Mouse (Mus musculus) kidney, adult 2 months (tissue): ENCODE measurements around the gene Akap8.

Experiments
- CTCF ChIP-seq: fragments of 200-500 bp; conservative IDR thresholded peaks from 2 replicates; pipeline ENCODE4 v1.5.1; 2011; ENCODE audit warnings: low read depth, mild to moderate bottlenecking, control low read depth, low read length, moderate library complexity, mixed read lengths; ENCODE audit not compliant: insufficient read depth, insufficient read length
- POLR2A ChIP-seq: fragments of 200-500 bp; IDR thresholded peaks from one replicate; pipeline ENCODE4 v1.6.1; 2011; ENCODE audit warnings: low read depth, low read length, control low read depth

DNA sequence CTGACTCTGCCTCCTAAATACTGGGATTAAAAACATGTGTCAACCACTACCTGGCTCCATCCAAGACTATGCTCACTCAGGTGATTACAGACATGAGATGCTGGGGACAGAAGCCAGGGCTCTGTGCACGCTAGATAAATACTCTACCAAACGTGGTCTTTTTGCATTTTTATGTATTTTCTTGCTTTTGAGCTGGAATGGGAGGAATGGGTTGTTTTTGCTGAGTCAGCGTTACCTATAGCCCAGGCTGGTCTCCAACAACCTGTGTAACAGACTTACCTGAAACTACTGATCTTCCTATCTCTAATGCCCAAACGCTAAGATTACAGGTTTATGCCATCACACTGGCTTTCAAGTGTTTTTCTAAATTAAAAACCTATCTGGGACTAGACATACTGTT, 25.9 kb downstream of the Akap8 start:
- no peak for TF ChIP-seq POLR2A
- TF ChIP-seq CTCF: no peak
